Mouse (Mus musculus) R1 (cell line): Measurements from ENCODE around the gene Pdss2.

Source experiments
- DNase-seq: peaks from one replicate; pipeline ENCODE4 v3.0.0-alpha.2; 2018; ENCODE audit warnings: low read depth, low spot score

Gene Pdss2

DNA sequence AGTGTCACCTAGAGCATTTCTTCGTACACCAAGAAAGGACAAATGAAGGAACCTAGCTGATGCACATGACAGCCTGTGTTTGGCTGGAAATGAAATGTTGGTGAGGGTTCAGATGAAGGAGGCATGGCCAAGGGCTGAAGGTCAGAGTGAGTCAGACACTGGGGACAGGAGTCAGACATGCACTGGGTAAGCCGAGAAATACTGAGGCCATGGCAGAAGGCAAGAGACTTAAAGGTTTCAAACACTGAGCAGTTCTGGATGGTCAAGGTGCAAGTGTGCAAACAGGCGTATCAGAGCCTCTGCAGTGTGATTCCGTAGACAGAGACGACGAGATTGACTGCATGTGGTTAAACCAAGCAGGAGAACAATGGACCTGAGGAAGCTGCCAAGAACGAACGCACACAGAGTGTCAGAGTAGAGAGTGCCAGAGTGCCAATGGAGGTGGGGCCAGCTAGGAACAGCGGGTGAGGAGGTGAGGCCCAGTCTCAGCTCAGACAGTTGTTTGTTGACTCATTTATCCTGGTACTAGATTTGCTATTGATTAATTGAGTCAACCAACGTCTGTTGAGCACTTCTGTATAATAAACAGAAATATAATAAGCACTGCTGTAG, 89.6 kb downstream of the Pdss2 start:
- DNase-seq, result no peak

DNA sequence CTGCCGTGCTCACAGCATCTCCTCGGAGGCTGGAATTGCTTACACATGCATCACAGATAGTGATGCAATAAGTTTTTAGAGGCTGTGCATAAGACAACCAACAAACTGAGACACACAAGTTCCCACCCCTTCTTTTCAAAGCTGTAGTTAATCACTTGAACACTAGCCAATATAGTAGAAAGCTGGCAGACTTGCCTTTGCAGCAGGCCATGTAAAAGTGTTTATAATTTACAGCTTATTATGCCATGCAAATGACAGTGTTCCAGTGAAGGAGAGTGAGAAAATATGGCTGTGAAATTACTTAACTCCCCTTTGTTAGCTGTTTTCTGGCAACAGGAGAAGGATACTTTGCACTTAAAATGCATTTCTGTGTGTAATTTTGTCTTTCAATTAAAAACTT, 90.9 kb downstream of the Pdss2 start:
- no peak for DNase-seq

DNA sequence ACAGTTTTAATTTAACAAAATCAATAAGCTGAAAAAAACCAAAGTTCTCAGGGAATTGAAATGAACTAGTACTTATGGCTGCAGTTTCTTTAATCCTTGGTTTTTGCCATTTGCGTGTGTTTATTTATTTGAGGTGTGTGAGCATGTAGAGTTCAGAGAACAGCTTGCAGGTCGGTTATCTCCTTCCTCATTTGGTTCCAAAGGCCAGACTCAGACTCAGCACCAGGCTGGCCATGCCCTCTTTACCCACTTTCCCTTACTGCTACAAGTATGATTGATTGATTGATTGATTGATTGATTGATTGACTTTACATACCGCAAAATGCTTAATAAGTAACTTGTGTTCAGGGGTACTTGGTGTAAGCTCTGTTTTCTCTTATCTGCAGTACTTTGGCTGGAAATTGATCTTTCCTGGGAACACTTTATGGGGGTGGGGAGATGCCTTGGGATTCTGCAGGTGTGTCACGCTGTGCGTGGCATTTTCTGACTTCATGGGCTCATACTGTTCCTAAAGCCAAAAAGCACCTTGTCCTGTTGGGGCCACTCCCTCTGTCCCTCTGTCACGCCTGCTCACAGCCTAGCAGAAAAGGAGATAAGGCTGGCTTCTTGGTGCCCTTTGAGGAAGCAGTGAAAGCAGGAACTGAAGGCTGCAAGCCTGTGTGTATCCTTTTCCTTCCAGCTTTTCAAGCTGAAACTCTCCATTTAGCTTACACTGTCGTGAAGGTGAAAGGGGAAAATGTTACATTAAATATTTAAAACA, 91.6 kb downstream of the Pdss2 start:
- no peak for DNase-seq

DNA sequence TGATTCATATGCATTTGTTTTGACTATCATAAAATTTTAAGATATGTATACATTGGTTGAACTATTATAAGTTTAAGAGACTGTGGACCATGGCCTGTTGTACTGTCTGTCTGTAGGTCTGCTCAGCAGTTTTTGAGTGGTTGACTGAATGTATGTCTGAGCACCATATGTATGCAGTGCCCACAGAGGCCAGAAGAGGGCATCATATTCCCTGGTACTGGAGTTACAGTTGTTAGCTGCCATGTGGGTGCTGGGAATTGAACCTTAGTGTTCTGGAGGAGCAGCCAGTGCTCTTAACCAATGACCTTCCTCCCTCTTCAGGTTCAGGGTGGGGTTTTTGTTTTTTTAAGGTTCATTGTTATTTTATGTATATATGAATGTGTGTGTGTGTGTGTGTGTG, 93.9 kb downstream of the Pdss2 start:
- peak; percentile 68 for DNase-seq

DNA sequence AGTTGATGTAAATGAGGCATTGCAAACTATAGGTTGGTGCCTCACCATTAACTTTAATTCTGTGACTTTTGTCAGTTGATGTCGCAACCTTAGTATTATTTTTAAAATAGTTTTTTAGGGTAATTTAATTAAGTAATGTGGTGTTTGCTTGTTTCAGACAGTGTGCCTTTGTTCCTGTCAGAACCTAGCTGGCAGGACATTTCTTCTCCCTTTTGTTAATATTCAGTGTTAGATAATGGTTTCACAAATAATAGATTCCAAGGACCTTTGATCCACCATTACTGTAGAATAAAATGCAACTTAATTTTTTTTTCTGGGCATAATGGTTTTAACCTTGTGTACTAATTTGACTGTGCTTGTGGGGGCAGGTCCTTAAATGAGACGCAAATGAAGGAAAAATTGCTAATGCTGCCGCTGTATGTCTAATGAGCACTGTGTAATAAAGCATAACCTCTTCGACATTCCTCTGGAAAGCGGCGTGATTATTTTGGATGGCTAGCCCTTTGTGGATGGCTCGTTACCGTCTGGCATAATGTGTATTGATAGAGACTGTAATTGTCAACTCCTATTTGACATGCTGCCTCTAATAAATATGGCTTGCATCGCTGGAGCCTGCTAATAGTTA, 96.2 kb downstream of the Pdss2 start:
- DNase-seq, result no peak

DNA sequence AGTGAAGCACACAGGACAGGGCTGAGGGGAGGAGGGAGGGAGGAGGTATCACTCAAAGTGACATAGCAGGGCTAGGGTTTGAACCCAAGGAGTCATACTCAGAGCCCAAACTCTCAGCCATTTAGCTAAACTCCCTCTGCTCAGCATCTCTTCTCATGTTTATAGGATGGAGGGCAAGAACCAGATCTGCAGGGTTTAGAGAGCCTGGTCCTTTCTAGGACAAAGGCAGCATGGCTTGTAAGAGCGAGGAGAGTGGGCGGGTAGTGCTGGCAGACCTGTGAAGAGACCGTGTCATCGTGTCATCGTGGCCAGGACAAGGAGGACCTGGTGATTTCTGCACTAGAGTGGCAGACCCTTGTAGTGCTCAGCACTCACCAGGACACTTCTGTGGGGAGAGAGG, 99.7 kb downstream of the Pdss2 start:
- no peak for DNase-seq

DNA sequence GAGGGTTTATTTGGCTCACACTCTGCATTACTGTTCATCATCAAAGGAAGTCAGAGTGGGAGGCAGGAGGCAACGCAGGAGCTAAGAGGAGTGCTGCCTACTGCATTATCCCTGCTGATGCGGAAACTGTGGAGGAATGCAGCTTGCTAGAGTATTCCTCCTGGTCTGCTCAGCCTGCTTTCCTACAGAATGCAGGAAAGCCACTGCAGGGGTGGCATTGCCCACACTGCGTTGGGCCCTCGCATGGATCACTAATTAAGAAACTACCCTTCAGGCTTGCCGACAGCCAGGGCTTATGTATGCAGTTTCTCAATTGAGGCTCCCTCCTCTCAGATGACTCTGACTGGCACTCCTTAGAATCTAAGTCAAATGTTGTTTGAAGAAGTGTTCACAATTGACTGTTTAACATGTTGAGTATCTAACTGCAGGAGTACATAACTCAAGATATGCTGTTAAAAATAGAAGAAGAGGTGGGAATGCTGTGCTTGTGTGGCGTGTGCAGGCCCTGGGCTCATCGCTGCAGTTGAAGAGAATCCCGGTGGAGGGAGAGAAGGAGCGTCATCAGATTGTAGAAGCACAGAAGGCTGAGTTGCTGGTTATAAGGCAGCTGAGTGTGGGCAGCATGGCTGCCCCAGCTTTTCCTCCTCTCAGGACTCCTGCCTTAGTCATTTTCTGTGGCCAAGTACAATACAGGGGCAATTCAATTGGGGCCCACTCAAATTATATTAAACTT, 101.3 kb downstream of the Pdss2 start:
- no peak for DNase-seq

DNA sequence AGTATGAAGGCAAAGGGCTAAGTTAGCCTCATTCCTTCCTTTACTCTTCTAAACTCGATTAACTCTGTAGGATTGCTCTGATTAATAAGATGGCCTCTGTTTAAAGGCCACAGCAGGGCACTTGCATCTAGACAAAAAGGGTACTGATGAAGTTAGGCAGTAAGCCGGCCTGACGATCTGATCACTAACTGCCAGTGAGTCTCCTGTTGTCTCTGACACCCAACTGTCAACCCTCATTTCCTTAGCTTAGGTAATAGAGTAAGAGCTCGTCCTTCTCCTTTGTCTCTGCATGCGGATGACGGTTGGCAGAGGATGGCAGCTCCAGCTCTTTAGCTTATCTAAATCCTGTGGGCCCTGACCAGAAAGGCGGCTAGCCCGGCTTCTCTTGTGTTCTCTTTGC, 102.1 kb downstream of the Pdss2 start:
- no peak for DNase-seq

DNA sequence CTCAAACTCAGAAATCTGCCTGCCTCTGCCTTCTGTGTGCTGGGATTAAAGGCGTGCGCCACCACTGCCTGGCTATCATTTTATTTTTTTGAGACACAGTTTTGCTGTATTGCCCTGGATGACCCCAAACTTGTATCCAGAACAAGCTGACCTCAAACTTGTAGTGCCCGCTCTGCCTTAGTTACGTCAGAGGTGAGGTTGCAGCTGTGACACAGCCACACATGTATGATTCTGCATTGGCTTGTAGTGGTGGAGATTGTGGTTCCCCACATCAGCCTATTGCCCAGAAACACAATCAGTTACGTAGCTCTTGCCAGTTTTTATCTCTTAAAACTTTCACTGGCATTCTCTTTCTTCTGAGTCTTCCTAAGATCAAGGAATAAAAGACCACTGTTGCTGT, 108.5 kb downstream of the Pdss2 start:
- DNase-seq, result no peak

DNA sequence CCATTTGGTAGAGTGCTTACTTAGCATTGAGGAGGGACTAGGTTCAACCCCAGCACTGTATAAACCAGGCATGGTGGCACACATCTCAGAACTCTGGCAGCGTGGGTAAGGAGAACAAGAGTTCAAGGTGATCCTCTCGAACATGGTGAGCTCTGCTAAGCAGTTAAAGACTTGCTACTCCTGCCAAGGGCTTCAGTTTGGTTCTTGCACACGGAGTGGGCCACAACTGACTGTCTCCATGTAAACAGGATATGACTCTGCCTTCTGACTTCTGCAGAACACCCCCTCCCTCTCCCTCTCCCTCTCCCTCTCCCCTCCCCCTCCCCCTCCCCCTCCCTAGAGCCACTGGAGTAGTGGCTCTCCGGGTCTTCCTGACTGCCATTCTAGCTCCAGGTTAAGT, 109.4 kb downstream of the Pdss2 start:
- DNase-seq, result no peak

DNA sequence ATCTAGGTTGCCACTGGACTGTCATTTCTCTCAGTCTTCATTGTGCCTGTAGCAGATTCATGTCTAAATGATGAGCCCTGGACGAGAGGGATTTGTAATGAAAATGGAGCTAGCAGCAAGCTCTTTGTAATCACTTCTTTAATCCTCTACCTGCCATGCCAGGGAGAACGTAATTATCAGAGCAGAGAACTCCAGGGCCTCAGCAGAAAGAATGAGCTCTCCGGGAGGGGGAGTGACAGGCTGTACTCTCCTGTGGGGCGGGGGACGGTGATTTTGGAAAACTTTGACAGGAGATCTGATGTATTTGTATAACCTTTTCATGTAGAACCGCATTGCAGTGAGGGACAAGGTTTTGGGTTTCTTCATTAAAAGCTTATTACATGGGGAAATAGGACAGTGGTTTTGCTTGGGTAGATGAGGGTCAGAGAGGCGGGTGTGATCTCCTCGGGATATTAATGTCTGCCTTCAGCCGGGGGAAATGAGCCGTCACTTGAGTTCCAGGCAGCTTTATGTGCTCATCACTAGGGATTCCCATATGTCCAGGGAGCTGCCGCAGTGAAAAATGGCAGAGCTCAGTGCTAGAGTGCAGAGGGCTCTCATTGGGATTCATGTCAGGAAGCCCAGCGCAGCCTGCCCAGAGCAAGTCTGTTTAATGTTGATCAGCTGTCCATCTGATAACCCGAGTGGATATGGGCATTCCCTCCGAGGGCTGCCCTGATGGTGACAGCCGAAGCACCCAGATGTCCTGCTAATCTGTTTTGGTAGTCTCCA, 110.8 kb downstream of the Pdss2 start:
- no peak for DNase-seq

DNA sequence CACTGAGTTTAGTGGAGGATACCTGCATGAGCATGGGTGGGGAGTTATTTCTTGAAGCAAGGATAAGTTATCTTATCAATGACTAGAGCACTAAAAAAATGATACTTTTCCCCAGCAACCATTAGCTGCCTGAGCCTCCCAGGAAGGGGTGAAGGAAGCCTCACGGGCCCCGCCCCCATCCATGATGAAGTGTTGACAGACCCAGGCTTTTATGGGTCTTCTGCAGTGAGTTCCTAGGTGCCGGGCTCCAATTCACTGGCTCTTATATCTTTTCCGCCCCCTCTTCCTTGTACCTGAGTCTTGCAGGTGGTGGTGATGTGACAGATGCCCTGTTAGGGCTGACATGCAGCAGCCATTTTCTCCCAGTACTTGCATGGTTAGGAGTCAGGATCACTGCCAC, 114.6 kb downstream of the Pdss2 start:
- DNase-seq, result no peak

DNA sequence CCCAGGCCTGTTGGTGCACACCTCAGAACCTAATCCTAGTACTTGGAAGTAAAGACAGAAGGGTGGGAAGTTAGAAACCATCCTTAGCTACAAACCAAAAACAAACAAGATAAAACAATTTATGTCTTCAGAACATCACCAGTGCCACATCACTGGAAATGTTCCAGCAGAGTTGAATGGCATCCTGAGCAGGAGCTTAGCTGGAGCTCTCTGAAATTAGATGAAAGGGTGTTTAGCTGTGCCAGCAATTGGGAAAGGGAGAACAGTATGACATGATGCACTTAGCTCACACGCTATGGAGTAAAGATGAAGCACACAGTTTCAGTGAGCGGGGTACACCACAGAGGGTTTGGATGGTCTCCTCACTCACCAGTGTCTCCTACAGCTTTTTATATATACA, 115.8 kb downstream of the Pdss2 start:
- no peak for DNase-seq

DNA sequence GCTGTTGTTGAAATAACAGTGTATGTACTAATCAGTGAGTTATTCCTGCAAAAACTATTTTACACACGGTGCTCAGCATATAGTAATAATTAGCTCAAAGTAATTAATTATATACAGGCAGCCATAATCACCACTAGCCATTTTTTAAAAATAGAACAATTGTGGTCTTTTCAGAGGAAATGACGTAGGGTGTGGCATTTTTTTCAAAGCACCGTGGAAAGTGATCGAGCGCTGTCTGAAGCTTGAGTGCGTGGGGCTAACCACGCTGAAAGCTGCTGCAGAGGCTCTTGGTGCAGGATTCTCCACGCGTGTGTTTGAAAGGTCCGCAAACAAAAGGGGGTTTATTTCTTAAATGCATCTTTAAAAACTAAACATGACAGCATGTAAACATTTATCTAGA, 118.5 kb downstream of the Pdss2 start:
- no peak for DNase-seq

DNA sequence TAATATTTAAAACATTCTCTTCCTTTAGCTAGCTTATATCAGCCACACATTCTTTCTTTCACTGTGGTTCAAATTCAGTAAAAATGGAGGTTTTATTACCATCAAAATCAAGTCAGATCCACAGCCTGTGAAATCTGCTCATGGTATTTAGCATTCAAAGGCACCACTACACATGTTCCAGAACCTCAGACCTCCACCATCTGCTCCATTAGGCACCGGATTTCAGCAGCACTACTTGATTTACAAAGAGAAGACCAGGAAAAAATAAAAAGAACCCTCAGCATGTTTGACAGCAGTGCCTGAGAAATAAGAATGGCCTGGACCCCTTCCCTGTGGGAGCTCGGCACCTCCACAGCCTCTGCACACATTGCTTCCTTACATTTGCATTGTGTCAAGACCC, 128.4 kb downstream of the Pdss2 start:
- no peak for DNase-seq

DNA sequence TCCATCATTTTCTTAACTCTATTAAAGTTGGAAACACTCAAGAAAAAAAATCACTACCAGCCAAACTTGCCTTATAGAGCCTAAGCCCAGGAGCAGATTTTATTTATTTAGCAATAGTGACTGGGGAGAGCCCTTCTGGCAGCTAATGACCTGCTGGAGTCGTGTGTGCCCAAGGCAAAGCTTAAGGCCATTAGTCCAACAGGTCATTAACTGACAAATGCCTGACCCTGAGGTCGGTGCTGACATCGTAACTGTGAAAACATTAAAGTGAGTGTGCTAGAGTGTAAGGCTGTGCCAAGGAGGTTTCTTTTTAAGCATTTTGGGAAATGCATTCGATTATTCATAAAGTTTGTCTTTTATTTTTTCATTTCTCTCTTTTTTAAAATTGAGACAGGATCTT, 136.6 kb downstream of the Pdss2 start:
- DNase-seq, result no peak

DNA sequence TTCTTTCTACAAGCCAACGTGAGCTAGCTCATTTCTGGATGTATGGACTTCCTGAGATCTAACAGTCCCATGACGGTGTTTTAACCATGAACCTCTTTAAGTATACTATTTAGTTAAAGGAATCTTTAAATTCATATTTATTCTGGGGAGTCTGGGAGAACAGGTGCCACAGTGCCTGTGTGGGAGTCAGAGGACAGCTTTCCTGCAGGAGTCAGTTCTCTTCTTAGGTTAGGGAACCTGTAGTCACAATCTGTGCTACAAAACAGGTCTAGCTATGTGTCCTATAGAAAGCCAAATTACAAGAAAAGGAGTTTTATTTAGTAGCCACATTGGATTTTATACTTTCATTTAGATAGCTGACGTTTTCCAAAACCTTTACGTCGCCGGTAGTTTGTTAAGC, 141.7 kb downstream of the Pdss2 start:
- no peak for DNase-seq

DNA sequence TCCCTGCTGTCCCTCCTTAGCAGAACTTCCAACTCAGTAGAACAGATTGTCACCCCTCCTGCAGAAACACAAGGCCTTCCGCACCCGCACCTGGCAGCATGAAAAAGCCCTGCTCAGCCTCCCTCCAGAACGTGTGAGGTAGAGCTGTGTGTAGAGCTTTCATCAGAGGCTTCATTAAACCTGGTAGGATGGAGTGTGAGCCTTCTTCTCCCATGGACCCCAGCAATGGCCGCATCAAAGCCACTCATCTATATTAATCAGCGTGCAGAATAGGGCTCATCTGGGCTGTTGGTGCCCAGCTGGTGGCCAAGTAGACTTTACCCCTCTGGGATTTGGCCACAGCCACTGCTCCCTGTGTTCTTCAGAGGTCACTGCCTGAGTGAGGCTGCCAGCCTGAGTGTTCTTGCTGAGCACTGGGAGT, 142.2 kb downstream of the Pdss2 start:
- DNase-seq, result no peak

DNA sequence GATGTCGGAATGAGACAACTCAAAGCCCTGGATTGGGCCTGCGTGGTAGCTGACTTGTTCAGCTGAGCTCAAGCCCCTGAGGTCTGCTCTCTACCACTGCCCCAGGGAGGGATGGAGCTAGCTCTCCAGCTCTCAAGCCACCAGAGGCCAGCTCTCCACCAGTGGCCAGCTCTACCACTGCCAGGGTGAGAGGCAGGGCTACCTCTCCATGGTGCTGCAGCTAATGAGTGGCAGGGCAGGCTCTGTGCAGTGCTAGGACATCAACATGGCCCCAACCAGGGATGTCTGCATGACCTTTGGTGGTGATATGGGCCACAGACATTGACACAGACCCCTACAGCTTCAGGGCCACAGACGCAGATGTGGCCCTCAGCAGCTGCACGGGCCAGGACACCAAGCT, 144.6 kb downstream of the Pdss2 start:
- no peak for DNase-seq

DNA sequence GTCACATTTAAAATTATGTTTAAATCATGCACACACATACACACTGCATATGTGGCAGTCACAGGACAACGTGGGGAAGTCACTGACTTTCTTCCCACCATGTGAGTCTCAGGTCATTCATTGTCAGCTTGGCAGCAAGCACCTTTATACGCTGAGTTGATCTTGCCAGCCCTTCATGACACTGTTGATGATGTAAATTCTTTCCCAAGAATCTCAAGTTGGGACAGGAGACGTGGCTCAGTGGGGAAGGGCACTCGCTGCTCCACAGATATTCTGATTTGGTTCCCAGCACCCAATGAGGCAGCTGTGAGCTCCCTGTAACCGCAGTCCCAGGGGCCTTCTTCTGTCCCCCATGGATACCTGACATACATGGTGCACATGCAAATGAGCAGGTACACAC, 147.3 kb downstream of the Pdss2 start:
- DNase-seq, result no peak

DNA sequence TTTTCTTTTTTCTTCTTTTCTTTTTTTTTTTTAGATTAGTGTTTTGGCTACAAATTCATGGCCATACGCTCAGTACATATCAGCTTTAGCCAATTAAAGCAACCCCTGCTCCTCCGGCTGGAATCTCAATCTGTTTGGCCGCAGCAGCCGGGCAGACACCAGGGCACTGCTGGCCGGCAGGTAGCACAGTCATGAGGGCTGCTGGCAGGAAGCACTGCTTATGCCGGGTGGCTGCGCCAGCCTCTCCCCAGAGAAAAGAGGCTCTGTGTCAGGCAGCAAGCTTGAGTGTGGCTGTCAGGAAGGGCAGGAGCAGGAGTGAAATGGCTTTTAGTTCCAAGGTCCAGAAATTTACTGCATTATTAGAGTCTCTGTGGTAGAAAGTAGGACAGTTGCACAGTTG, 151.0 kb downstream of the Pdss2 start:
- DNase-seq, result no peak

DNA sequence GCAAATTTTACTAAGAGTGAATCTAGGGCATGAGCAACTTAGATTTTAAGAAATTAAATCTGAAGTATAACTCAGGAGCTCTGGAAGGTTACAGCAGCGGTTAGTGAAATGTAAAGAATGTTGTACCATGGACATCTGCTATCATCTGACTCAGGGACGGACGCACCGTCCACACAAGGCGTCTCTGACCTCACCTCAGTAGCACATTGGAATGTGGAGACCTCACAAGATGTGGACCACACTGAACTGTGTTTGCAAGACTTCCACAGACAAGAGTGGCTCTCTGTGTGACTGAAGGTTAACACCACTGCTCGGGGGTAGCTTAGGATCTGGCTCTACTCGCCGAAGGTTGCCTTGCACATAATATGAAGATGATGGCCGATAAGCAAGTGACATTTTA, 151.7 kb downstream of the Pdss2 start:
- no peak for DNase-seq
